Mouse (Mus musculus): ENCODE measurements around the gene Rsrp1.
A peak's percentile ranks its signal among the peaks of the same experiment; 100 is the strongest.
"Not testable (repeated sequence)": the region's sequence is repeated elsewhere in the genome, so short reads cannot be mapped to it uniquely, and the experiment has no call there.

Gene Rsrp1

GRCm38 (mm10) chr4:134923258-134924018, at the start of gene Rsrp1:
Rsrp1 (plus strand) TSS chr4:134923592.
- DNase-seq (ENCODE audit: low read depth, low spot score): peak; percentile 94

- no peak for DNase-seq (ENCODE audit: low read depth, low spot score)
Measured at GRCm38 (mm10) chr4:134876171-134876570, 47.2 kb upstream of the Rsrp1 start.

GRCm38 (mm10) chr4:134879410-134879981, 43.9 kb upstream of the Rsrp1 start:
- DNase-seq (ENCODE audit: low read depth, low spot score): no peak

- no peak for DNase-seq (ENCODE audit: low read depth, low spot score)
Measured at GRCm38 (mm10) chr4:134880041-134880440, 43.4 kb upstream of the Rsrp1 start.

- peak; percentile 47 for DNase-seq (ENCODE audit: low read depth, low spot score)
Measured at GRCm38 (mm10) chr4:134883266-134883665, 40.1 kb upstream of the Rsrp1 start.

GRCm38 (mm10) chr4:134883808-134884207, 39.6 kb upstream of the Rsrp1 start:
- no peak for DNase-seq (ENCODE audit: low read depth, low spot score)

GRCm38 (mm10) chr4:134884364-134884763, 39.0 kb upstream of the Rsrp1 start:
- DNase-seq (ENCODE audit: low read depth, low spot score): no peak

GRCm38 (mm10) chr4:134892096-134892495, 31.3 kb upstream of the Rsrp1 start:
- no peak for DNase-seq (ENCODE audit: low read depth, low spot score)

- DNase-seq (ENCODE audit: low read depth, low spot score): no peak
Measured at GRCm38 (mm10) chr4:134897256-134897655, 26.1 kb upstream of the Rsrp1 start.

- DNase-seq (ENCODE audit: low read depth, low spot score): no peak
Measured at GRCm38 (mm10) chr4:134901126-134901525, 22.3 kb upstream of the Rsrp1 start.

- DNase-seq (ENCODE audit: low read depth, low spot score): no peak
Measured at GRCm38 (mm10) chr4:134903046-134903445, 20.3 kb upstream of the Rsrp1 start.

GRCm38 (mm10) chr4:134911406-134911805, 12.0 kb upstream of the Rsrp1 start:
- not testable (repeated sequence) for DNase-seq (ENCODE audit: low read depth, low spot score)

- DNase-seq (ENCODE audit: low read depth, low spot score): no peak
Measured at GRCm38 (mm10) chr4:134913413-134913812, 10.0 kb upstream of the Rsrp1 start.

GRCm38 (mm10) chr4:134914122-134914863, 9.1 kb upstream of the Rsrp1 start:
- no peak for DNase-seq (ENCODE audit: low read depth, low spot score)

GRCm38 (mm10) chr4:134914864-134915209, 8.6 kb upstream of the Rsrp1 start, which contains the start of gene Tmem50a:
Tmem50a (minus strand) TSS chr4:134915024.
- DNase-seq (ENCODE audit: low read depth, low spot score): peak; percentile 81

GRCm38 (mm10) chr4:134915223-134916050, 8.0 kb upstream of the Rsrp1 start:
- DNase-seq (ENCODE audit: low read depth, low spot score): no peak

GRCm38 (mm10) chr4:134917194-134917593, 6.2 kb upstream of the Rsrp1 start:
- DNase-seq (ENCODE audit: low read depth, low spot score): no peak

GRCm38 (mm10) chr4:134918381-134918780, 5.0 kb upstream of the Rsrp1 start:
- DNase-seq (ENCODE audit: low read depth, low spot score): no peak

- no peak for DNase-seq (ENCODE audit: low read depth, low spot score)
Measured at GRCm38 (mm10) chr4:134919733-134920540, 3.5 kb upstream of the Rsrp1 start.

GRCm38 (mm10) chr4:134920631-134921030, 2.8 kb upstream of the Rsrp1 start:
- DNase-seq (ENCODE audit: low read depth, low spot score): no peak

GRCm38 (mm10) chr4:134921703-134922102, 1.7 kb upstream of the Rsrp1 start:
- DNase-seq (ENCODE audit: low read depth, low spot score): no peak

All from WW6 (cell line).